Mouse (Mus musculus) midbrain, embryonic 14.5 days (tissue): Measurements from ENCODE around the gene Gli3. TPM values are rescaled to one million over a fixed set of nuclear protein-coding genes. Genes with fewer than 3 reads are reported as not detected.

Experiments used
- ATAC-seq: fragments of 200-750 bp; cut with Nextera tagmentation; 2 replicates; pipeline ENCODE4 v1.8.0; 2017; ENCODE audit warnings: moderate number of reproducible peaks, moderate library complexity; ENCODE audit not compliant: low FRiP score, low TSS enrichment
- DNase-seq: peaks from one replicate; pipeline ENCODE4 v3.0.0-alpha.2; 2015
- H3K27ac ChIP-seq: fragments of 300-500 bp; sonication (generic); replicated peaks from 2 replicates; pipeline ENCODE4 v1.5.1; 2014; ENCODE audit warnings: mild to moderate bottlenecking, low read depth, low read length, moderate library complexity
- H3K27me3 ChIP-seq: fragments of 300-500 bp; sonication (generic); 2 replicates; pipeline ENCODE4 v1.6.1; 2014; ENCODE audit warnings: low read length, control low read depth, mixed read lengths; ENCODE audit not compliant: control insufficient read depth, insufficient read depth
- H3K36me3 ChIP-seq: fragments of 300-500 bp; sonication (generic); 2 replicates; pipeline ENCODE4 v1.6.1; 2014; ENCODE audit warnings: low read length, control low read depth; ENCODE audit not compliant: control insufficient read depth, insufficient read depth
- H3K4me1 ChIP-seq: fragments of 300-500 bp; sonication (generic); 2 replicates; pipeline ENCODE4 v1.6.1; 2014; ENCODE audit warnings: mild to moderate bottlenecking, antibody characterized with exemption, low read length, control low read depth; ENCODE audit not compliant: control insufficient read depth, insufficient read depth
- H3K4me2 ChIP-seq: fragments of 300-500 bp; sonication (generic); 2 replicates; pipeline ENCODE4 v1.6.1; 2014; ENCODE audit warnings: mild to moderate bottlenecking, low read length, moderate library complexity
- H3K4me3 ChIP-seq: fragments of 300-500 bp; sonication (generic); replicated peaks from 2 replicates; pipeline ENCODE4 v1.5.1; 2014; ENCODE audit warnings: low read depth, low read length
- H3K9ac ChIP-seq: fragments of 300-500 bp; sonication (generic); replicated peaks from 2 replicates; pipeline ENCODE4 v1.6.1; 2014; ENCODE audit warnings: mild to moderate bottlenecking, low read length, moderate library complexity
- H3K9me3 ChIP-seq: fragments of 300-500 bp; sonication (generic); 2 replicates; pipeline ENCODE4 v1.6.1; 2016; ENCODE audit warnings: low read length, control low read depth, mixed read lengths; ENCODE audit not compliant: control insufficient read depth
- WGBS: fragments of 180-500 bp; shearing (Covaris S2); extraction: QIAGEN DNeasy Blood & Tissue Kit; methylation state at CpG from one replicate; pipeline ENCODE4 v1.1.7; 2014; 5-methylcytosine and 5-hydroxymethylcytosine counted together
- polyA plus RNA-seq: library from polyadenylated mRNA; unstranded; fragments of >200 nt; fragmentation: Nextera tagmentation; extraction: Ambion mirVana; gene quantifications from 2 replicates; pipeline ENCODE4 v1.2.1, GENCODE M21; 2014

The Gli3 gene
- polyA plus RNA-seq, 1 experiment from 2014 or later, result 14.1 TPM

GRCm38 (mm10) chr13:15470056-15470455 is 7.0 kb downstream of the Gli3 start:
- WGBS, result 54% methylated on average over 3 of the region's 3 CpGs
- no peak overlapping the region; the same call in 1 of the 2 replicates for H3K4me2 ChIP-seq

GRCm38 (mm10) chr13:15472712-15473111 is 9.7 kb downstream of the Gli3 start:
- no peaks in the 10 kb centered on the region for H3K36me3 ChIP-seq
- no peak overlapping the region for H3K4me3 ChIP-seq
- no peaks in the 10 kb centered on the region for H3K27me3 ChIP-seq
- 67% methylated on average over 3 of the region's 3 CpGs for WGBS
- no peak for ATAC-seq
- H3K4me1 ChIP-seq, result peaks cover 29% of the 10 kb centered on the region
- no peaks in the 10 kb centered on the region for H3K9me3 ChIP-seq
- H3K9ac ChIP-seq, result no peak overlapping the region
- H3K4me2 ChIP-seq, result no peak overlapping the region
- H3K27ac ChIP-seq, result no peak overlapping the region
- no peak for DNase-seq

More at GRCm38 (mm10) chr13:15470056-15470455, 7.0 kb downstream of the Gli3 start:
- no peak for DNase-seq
- Histone ChIP-seq H3K4me1 (peaks cover 36% of the 10 kb centered on the region), H3K9me3 (no peaks in the 10 kb centered on the region), H3K27me3 (peaks cover under 1% of the 10 kb centered on the region; the same call in 1 of the 2 replicates), H3K9ac (no peak overlapping the region), H3K36me3 (no peaks in the 10 kb centered on the region), H3K4me3 (no peak overlapping the region), H3K27ac (no peak overlapping the region)
- no peak for ATAC-seq

- DNase-seq (no peak), ATAC-seq (peak; percentile 34; the same call in 1 of the 2 replicates)
- Histone ChIP-seq H3K4me3 (no peak overlapping the region), H3K27ac (no peak overlapping the region), H3K9ac (no peak overlapping the region), H3K9me3 (no peaks in the 10 kb centered on the region), H3K36me3 (no peaks in the 10 kb centered on the region), H3K4me2 (no peak overlapping the region), H3K27me3 (no peaks in the 10 kb centered on the region), H3K4me1 (peaks cover 22% of the 10 kb centered on the region)
- 63% methylated on average over 2 of the region's 2 CpGs for WGBS
Observed at GRCm38 (mm10) chr13:15474393-15474792, 11.4 kb downstream of the Gli3 start.

- H3K9ac ChIP-seq, result no peak overlapping the region
Observed at GRCm38 (mm10) chr13:15486033-15486891, 23.2 kb downstream of the Gli3 start.

GRCm38 (mm10) chr13:15487334-15487733 is 24.3 kb downstream of the Gli3 start:
- Histone ChIP-seq H3K27me3 (no peaks in the 10 kb centered on the region), H3K9ac (no peak overlapping the region), H3K4me3 (no peak overlapping the region), H3K4me1 (peaks cover 34% of the 10 kb centered on the region), H3K36me3 (no peaks in the 10 kb centered on the region), H3K27ac (peak overlapping the region; percentile 53; the same call in 1 of the 2 replicates), H3K4me2 (peak overlapping the region; percentile 11; the same call in 1 of the 2 replicates), H3K9me3 (no peaks in the 10 kb centered on the region)
- 5% methylated on average over 7 of the region's 7 CpGs for WGBS
- peak; percentile 10; the same call in 1 of the 2 replicates for ATAC-seq
- DNase-seq, result peak; percentile 45

More at GRCm38 (mm10) chr13:15486033-15486891, 23.2 kb downstream of the Gli3 start:
- DNase-seq, result peak; percentile 73
- H3K4me2 ChIP-seq, result peak overlapping the region; percentile 34
- no peaks in the 10 kb centered on the region for H3K36me3 ChIP-seq
- peaks cover 34% of the 10 kb centered on the region for H3K4me1 ChIP-seq
- no peak overlapping the region for H3K4me3 ChIP-seq
- H3K27me3 ChIP-seq, result no peaks in the 10 kb centered on the region
- WGBS, result 8% methylated on average over 14 of the region's 14 CpGs
- peak; percentile 70 for ATAC-seq
- H3K9me3 ChIP-seq, result no peaks in the 10 kb centered on the region
- H3K27ac ChIP-seq, result peak overlapping the region; percentile 60

- 18% methylated on average over 1 of the region's 1 CpGs for WGBS
- ATAC-seq (no peak), DNase-seq (no peak)
- Histone ChIP-seq H3K4me2 (no peak overlapping the region), H3K4me1 (peaks cover 34% of the 10 kb centered on the region), H3K27ac (0 out of 2 replicates have a peak overlapping the region, but pooled peaks have one; percentile 21), H3K9me3 (no peaks in the 10 kb centered on the region), H3K36me3 (no peaks in the 10 kb centered on the region), H3K27me3 (no peaks in the 10 kb centered on the region), H3K4me3 (no peak overlapping the region), H3K9ac (no peak overlapping the region)
Observed at GRCm38 (mm10) chr13:15488065-15488464, 25.0 kb downstream of the Gli3 start.

- no peak for ATAC-seq
- Histone ChIP-seq H3K27ac (no peak overlapping the region), H3K4me1 (no peaks in the 10 kb centered on the region), H3K9ac (no peak overlapping the region), H3K9me3 (no peaks in the 10 kb centered on the region), H3K36me3 (no peaks in the 10 kb centered on the region), H3K4me3 (no peak overlapping the region), H3K27me3 (no peaks in the 10 kb centered on the region), H3K4me2 (no peak overlapping the region)
- 90% methylated on average over 4 of the region's 4 CpGs for WGBS
- no peak for DNase-seq
Observed at GRCm38 (mm10) chr13:15495820-15496219, 32.8 kb downstream of the Gli3 start.

GRCm38 (mm10) chr13:15498338-15498737 is 35.3 kb downstream of the Gli3 start:
- H3K4me3 ChIP-seq, result no peak overlapping the region
- DNase-seq (no peak), ATAC-seq (no peak)
- H3K27me3 ChIP-seq, result no peaks in the 10 kb centered on the region
- no peak overlapping the region for H3K9ac ChIP-seq
- no peaks in the 10 kb centered on the region for H3K4me1 ChIP-seq
- H3K4me2 ChIP-seq, result no peak overlapping the region
- no peak overlapping the region for H3K27ac ChIP-seq
- no peaks in the 10 kb centered on the region for H3K9me3 ChIP-seq
- H3K36me3 ChIP-seq, result no peaks in the 10 kb centered on the region
- 71% methylated on average over 4 of the region's 4 CpGs for WGBS

- no peak for ATAC-seq
- Histone ChIP-seq H3K27ac (no peak overlapping the region), H3K9ac (no peak overlapping the region), H3K4me1 (0 out of 2 replicates have a peak, but pooled peaks cover 3% of the 10 kb centered on the region), H3K9me3 (no peaks in the 10 kb centered on the region), H3K4me2 (no peak overlapping the region), H3K4me3 (no peak overlapping the region), H3K27me3 (no peaks in the 10 kb centered on the region), H3K36me3 (no peaks in the 10 kb centered on the region)
- DNase-seq, result no peak
Observed at GRCm38 (mm10) chr13:15510925-15511324, 47.9 kb downstream of the Gli3 start.
